Mouse (Mus musculus) ES-E14 (cell line): ENCODE measurements around the gene Psors1c2. TPM values are rescaled to one million over a fixed set of nuclear protein-coding genes. Genes with fewer than 3 reads are reported as not detected.

Source experiments
- DNase-seq: peaks from one replicate; pipeline ENCODE4 v3.0.0-alpha.2; 2013; ENCODE audit warnings: low read depth, low spot score
- H3K27ac ChIP-seq: 2 replicates; pipeline ENCODE4 v1.5.1; 2012; ENCODE audit warnings: low read depth, mild to moderate bottlenecking, low read length, moderate library complexity, mixed read lengths; ENCODE audit not compliant: poor library complexity, insufficient read depth, severe bottlenecking
- H3K36me3 ChIP-seq: 2 replicates; pipeline ENCODE4 v1.6.1; 2012; ENCODE audit warnings: mild to moderate bottlenecking, low read length, moderate library complexity, mixed read lengths; ENCODE audit not compliant: control insufficient read depth, poor library complexity, insufficient read depth, severe bottlenecking
- H3K4me1 ChIP-seq, 2 experiments: fragments of 150-350 bp in 1 of 2; sonication (generic) in 1 of 2; 2 replicates each; pipeline ENCODE4 v1.6.1; 2012; ENCODE audit warnings: low read length in 2 of 2, mild to moderate bottlenecking in 1 of 2, mixed read lengths in 1 of 2; ENCODE audit not compliant: control insufficient read depth in 2 of 2, insufficient read depth in 2 of 2, poor library complexity in 1 of 2
- H3K4me3 ChIP-seq, 2 experiments: fragments of 150-350 bp in 1 of 2; sonication (generic) in 1 of 2; 2 replicates each; pipeline ENCODE4 v1.5.1; 2012; ENCODE audit warnings: low read length in 2 of 2, low read depth in 1 of 2, mild to moderate bottlenecking in 1 of 2, mixed read lengths in 1 of 2; ENCODE audit not compliant: insufficient read depth in 1 of 2, poor library complexity in 1 of 2, severe bottlenecking in 1 of 2
- H3K9ac ChIP-seq: 2 replicates; pipeline ENCODE4 v1.6.1; 2012; ENCODE audit warnings: low read depth, mild to moderate bottlenecking, low read length, mixed read lengths; ENCODE audit not compliant: poor library complexity, insufficient read depth, severe bottlenecking
- H3K9me3 ChIP-seq: fragments of 150-350 bp; sonication (generic); 2 replicates; pipeline ENCODE4 v1.6.1; 2012; ENCODE audit warnings: low read depth, mild to moderate bottlenecking, low read length; ENCODE audit not compliant: control insufficient read depth, insufficient read depth
- CHD2 ChIP-seq: IDR thresholded peaks from 2 replicates; pipeline ENCODE4 v1.6.1; 2014; ENCODE audit warnings: mild to moderate bottlenecking, low read depth, low read length, inconsistent platforms
- HCFC1 ChIP-seq: IDR thresholded peaks from 2 replicates; pipeline ENCODE4 v1.6.1; 2012; ENCODE audit warnings: low read length, inconsistent platforms, borderline replicate concordance; ENCODE audit not compliant: insufficient read depth
- MAFK ChIP-seq: IDR thresholded peaks from 2 replicates; pipeline ENCODE4 v1.6.1; 2014; ENCODE audit warnings: mild to moderate bottlenecking, low read depth, low read length, inconsistent platforms; ENCODE audit not compliant: insufficient read depth
- ZC3H11A ChIP-seq: IDR thresholded peaks from 2 replicates; pipeline ENCODE4 v1.6.1; 2012; ENCODE audit warnings: low read depth, mild to moderate bottlenecking, inconsistent platforms, low read length, borderline replicate concordance
- ZNF384 ChIP-seq: IDR thresholded peaks from 2 replicates; pipeline ENCODE4 v1.6.1; 2012; ENCODE audit warnings: low read depth, low read length, inconsistent platforms
- in situ Hi-C, 2 experiments: fragments of 600-800 bp; cut with MboI; formaldehyde crosslinking; loops; one replicate each; pipeline ENCODE4 v1.15.1; 2025; ENCODE audit warnings: low sequenced_read_pairs in 2 of 2, inconsistent platforms in 1 of 2; ENCODE audit not compliant: unreplicated experiment in 2 of 2
- total RNA-seq: library from RNA; depleted of rRNA; stranded (reverse); fragments of 300-350 nt; gene quantifications from 2 replicates; pipeline ENCODE4 v1.2.3, GENCODE M21; 2012

Gene Psors1c2
- total RNA-seq, 1 experiment, result 8.9 TPM

GRCm38 (mm10) chr17:35490320-35490719, 42.7 kb upstream of the Psors1c2 start:
- in situ Hi-C loops, result no loop called here
- Histone ChIP-seq H3K9me3 (no peaks in the 10 kb centered on the region), H3K36me3 (no peaks in the 10 kb centered on the region), H3K27ac (peak overlapping the region; percentile 80; the same call in 1 of the 2 replicates), H3K9ac (peak overlapping the region; percentile 30; the same call in 1 of the 2 replicates), H3K4me1 (peaks cover 2 to 28% of the 10 kb centered on the region in 2 experiments; a peak in 3 of 4 replicates), H3K4me3 (peak overlapping the region in 1 of 2 experiments; percentile 22; a peak in 1 of 4 replicates)
- TF ChIP-seq MAFK, result no peak
- TF ChIP-seq CHD2, result 0 out of 2 replicates have a peak, but pooled peaks have one; percentile 26
- DNase-seq, result peak; percentile 63

DNA sequence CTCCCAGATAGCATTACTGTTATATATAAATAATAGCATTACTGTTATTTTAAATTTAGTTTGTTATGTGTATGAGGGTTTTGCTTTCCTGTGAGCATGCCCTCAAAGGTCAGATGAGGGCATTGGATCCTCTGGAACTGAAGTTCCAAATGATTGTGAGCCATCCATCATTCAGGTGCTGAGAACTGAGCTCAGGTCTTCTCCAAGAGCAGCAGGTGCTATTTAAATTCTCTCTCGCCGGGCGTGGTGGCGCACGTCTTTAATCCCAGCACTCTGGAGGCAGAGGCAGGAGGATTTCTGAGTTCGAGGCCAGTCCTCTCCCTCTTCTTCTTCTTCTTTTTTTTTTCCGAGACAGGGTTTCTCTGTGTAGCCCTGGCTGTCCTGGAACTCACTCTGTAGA, 35.9 kb upstream of the Psors1c2 start:
- no peak for TF ChIP-seq HCFC1
- no peak for TF ChIP-seq MAFK
- no peak for TF ChIP-seq ZNF384
- no peak for TF ChIP-seq CHD2
- no peak for TF ChIP-seq ZC3H11A
- H3K27ac ChIP-seq, result no peak overlapping the region
- in situ Hi-C loops, result no loop called here
- peaks cover 2 to 21% of the 10 kb centered on the region in 2 experiments; a peak in 3 of 4 replicates for H3K4me1 ChIP-seq
- DNase-seq, result no peak
- no peaks in the 10 kb centered on the region for H3K36me3 ChIP-seq
- H3K4me3 ChIP-seq, result no peak overlapping the region
- no peak overlapping the region for H3K9ac ChIP-seq
- H3K9me3 ChIP-seq, result no peaks in the 10 kb centered on the region

DNA sequence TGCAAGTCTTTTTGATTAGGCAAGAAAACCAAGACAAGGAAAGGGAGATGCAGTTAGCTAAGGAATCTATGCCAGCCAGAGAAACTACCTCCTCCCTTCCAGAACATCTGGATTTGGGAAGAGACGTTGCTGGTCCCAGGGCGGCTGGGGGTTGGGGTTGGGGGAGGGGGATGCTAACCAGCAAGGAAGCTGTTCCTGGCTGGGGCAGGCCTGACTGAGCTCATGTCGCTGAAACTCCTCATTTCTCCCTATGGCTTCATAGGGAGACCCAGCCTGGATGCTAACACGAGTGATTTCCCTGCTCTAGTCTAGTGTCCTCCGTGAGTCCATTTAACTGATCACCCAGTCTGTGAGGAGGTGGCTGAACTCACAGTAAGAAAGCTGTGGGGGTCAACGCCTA, 30.8 kb upstream of the Psors1c2 start:
- H3K27ac ChIP-seq, result peak overlapping the region; percentile 99
- in situ Hi-C loops, result no loop called here

GRCm38 (mm10) chr17:35502762-35503161, 30.2 kb upstream of the Psors1c2 start:
- no peak for DNase-seq
- Histone ChIP-seq H3K4me3 (peak overlapping the region in 1 of 2 experiments; percentile 7; a peak in 2 of 4 replicates), H3K36me3 (peaks cover 4% of the 10 kb centered on the region; the same call in 1 of the 2 replicates), H3K27ac (peak overlapping the region; percentile 99), H3K9me3 (no peaks in the 10 kb centered on the region), H3K9ac (peak overlapping the region; percentile 22; the same call in 1 of the 2 replicates), H3K4me1 (peaks cover 10 to 23% of the 10 kb centered on the region in 2 experiments)
- in situ Hi-C loops, result no loop called here
- TF ChIP-seq ZC3H11A (no peak), HCFC1 (no peak), MAFK (no peak), ZNF384 (no peak), CHD2 (no peak)

More for the DNA sequence above, 30.8 kb upstream of the Psors1c2 start:
- Histone ChIP-seq H3K9me3 (no peaks in the 10 kb centered on the region), H3K9ac (peak overlapping the region; percentile 64), H3K4me1 (peaks cover 10 to 24% of the 10 kb centered on the region in 2 experiments), H3K4me3 (peak overlapping the region; percentile 7 to 21; a peak in 3 of 4 replicates), H3K36me3 (no peaks in the 10 kb centered on the region)
- TF ChIP-seq ZNF384 (no peak), MAFK (no peak), CHD2 (no peak), HCFC1 (no peak), ZC3H11A (no peak)
- DNase-seq, result no peak
